Mouse (Mus musculus): ENCODE data around the gene Sag. TPM values are rescaled to one million over a fixed set of nuclear protein-coding genes. Genes with fewer than 3 reads are reported as not detected.

Gene Sag
- polyA plus RNA-seq, 1 experiment from 2014 or later, result 2.3 TPM

- Histone ChIP-seq H3K27ac (replicated peaks; ENCODE audit: low read depth, low read length) (0 out of 2 replicates have a peak overlapping the region, but pooled peaks have one; percentile 1), H3K4me1 (ENCODE audit: control insufficient read depth, insufficient read depth, low read length) (no peaks in the 10 kb centered on the region), H3K36me3 (replicated peaks; ENCODE audit: control insufficient read depth, insufficient read depth, low read depth, low read length) (no peaks in the 10 kb centered on the region), H3K9me3 (replicated peaks; ENCODE audit: control insufficient read depth, low read length) (no peaks in the 10 kb centered on the region), H3K27me3 (ENCODE audit: control insufficient read depth, insufficient read depth, low read length) (no peaks in the 10 kb centered on the region), H3K4me3 (ENCODE audit: low read depth, low read length) (no peak overlapping the region), H3K4me2 (ENCODE audit: low read depth, low read length) (no peak overlapping the region), H3K9ac (replicated peaks; ENCODE audit: low read length) (no peak overlapping the region)
- 23% methylated on average over 5 of the region's 5 CpGs for WGBS
- DNase-seq (ENCODE audit: low spot score), result peak; percentile 37
- no peak for ATAC-seq (replicated peaks; ENCODE audit: insufficient number of reproducible peaks, low FRiP score, low TSS enrichment, low read depth)
These were observed 33.5 kb downstream of the Sag start for GRCm38 (mm10) chr1:87837018-87837417.

GRCm38 (mm10) chr1:87840411-87841208 is 37.1 kb downstream of the Sag start:
- H3K9me3 ChIP-seq (replicated peaks; ENCODE audit: control insufficient read depth, low read length), result no peaks in the 10 kb centered on the region
- 72% methylated on average over 11 of the region's 11 CpGs for WGBS
- ATAC-seq (replicated peaks; ENCODE audit: insufficient number of reproducible peaks, low FRiP score, low TSS enrichment, low read depth) (no peak), DNase-seq (ENCODE audit: low spot score) (no peak)
- no peak overlapping the region for H3K4me3 ChIP-seq (ENCODE audit: low read depth, low read length)
- H3K4me1 ChIP-seq (ENCODE audit: control insufficient read depth, insufficient read depth, low read length), result no peaks in the 10 kb centered on the region
- H3K36me3 ChIP-seq (replicated peaks; ENCODE audit: control insufficient read depth, insufficient read depth, low read depth, low read length), result no peaks in the 10 kb centered on the region
- no peak overlapping the region for H3K27ac ChIP-seq (replicated peaks; ENCODE audit: low read depth, low read length)
- no peak overlapping the region for H3K9ac ChIP-seq (replicated peaks; ENCODE audit: low read length)
- H3K27me3 ChIP-seq (ENCODE audit: control insufficient read depth, insufficient read depth, low read length), result no peaks in the 10 kb centered on the region
- no peak overlapping the region for H3K4me2 ChIP-seq (ENCODE audit: low read depth, low read length)

- Histone ChIP-seq H3K36me3 (replicated peaks; ENCODE audit: control insufficient read depth, insufficient read depth, low read depth, low read length) (no peaks in the 10 kb centered on the region), H3K4me1 (ENCODE audit: control insufficient read depth, insufficient read depth, low read length) (no peaks in the 10 kb centered on the region), H3K4me2 (ENCODE audit: low read depth, low read length) (no peak overlapping the region), H3K27ac (replicated peaks; ENCODE audit: low read depth, low read length) (no peak overlapping the region), H3K9me3 (replicated peaks; ENCODE audit: control insufficient read depth, low read length) (no peaks in the 10 kb centered on the region), H3K4me3 (ENCODE audit: low read depth, low read length) (no peak overlapping the region), H3K9ac (replicated peaks; ENCODE audit: low read length) (no peak overlapping the region), H3K27me3 (ENCODE audit: control insufficient read depth, insufficient read depth, low read length) (no peaks in the 10 kb centered on the region)
- 31% methylated on average over 2 of the region's 2 CpGs for WGBS
- DNase-seq (ENCODE audit: low spot score) (peak; percentile 58), ATAC-seq (replicated peaks; ENCODE audit: insufficient number of reproducible peaks, low FRiP score, low TSS enrichment, low read depth) (0 out of 2 replicates have a peak, but pooled peaks have one; percentile 41)
These were observed 43.5 kb downstream of the Sag start for GRCm38 (mm10) chr1:87846801-87847474.

GRCm38 (mm10) chr1:87847475-87848168 is 44.1 kb downstream of the Sag start:
- ATAC-seq (replicated peaks; ENCODE audit: insufficient number of reproducible peaks, low FRiP score, low TSS enrichment, low read depth) (no peak), DNase-seq (ENCODE audit: low spot score) (no peak)
- no peak overlapping the region for H3K27ac ChIP-seq (replicated peaks; ENCODE audit: low read depth, low read length)
- H3K27me3 ChIP-seq (ENCODE audit: control insufficient read depth, insufficient read depth, low read length), result no peaks in the 10 kb centered on the region
- H3K4me1 ChIP-seq (ENCODE audit: control insufficient read depth, insufficient read depth, low read length), result no peaks in the 10 kb centered on the region
- no peaks in the 10 kb centered on the region for H3K36me3 ChIP-seq (replicated peaks; ENCODE audit: control insufficient read depth, insufficient read depth, low read depth, low read length)
- no peak overlapping the region for H3K9ac ChIP-seq (replicated peaks; ENCODE audit: low read length)
- no peak overlapping the region for H3K4me2 ChIP-seq (ENCODE audit: low read depth, low read length)
- H3K4me3 ChIP-seq (ENCODE audit: low read depth, low read length), result no peak overlapping the region
- H3K9me3 ChIP-seq (replicated peaks; ENCODE audit: control insufficient read depth, low read length), result no peaks in the 10 kb centered on the region
- WGBS, result 38% methylated on average over 4 of the region's 4 CpGs

GRCm38 (mm10) chr1:87848237-87848996 is 44.9 kb downstream of the Sag start:
- no peaks in the 10 kb centered on the region for H3K36me3 ChIP-seq (replicated peaks; ENCODE audit: control insufficient read depth, insufficient read depth, low read depth, low read length)
- H3K4me3 ChIP-seq (ENCODE audit: low read depth, low read length), result no peak overlapping the region
- no peak for DNase-seq (ENCODE audit: low spot score)
- 60% methylated on average over 11 of the region's 11 CpGs for WGBS
- H3K9me3 ChIP-seq (replicated peaks; ENCODE audit: control insufficient read depth, low read length), result no peaks in the 10 kb centered on the region
- H3K9ac ChIP-seq (replicated peaks; ENCODE audit: low read length), result no peak overlapping the region
- no peaks in the 10 kb centered on the region for H3K4me1 ChIP-seq (ENCODE audit: control insufficient read depth, insufficient read depth, low read length)
- no peak overlapping the region for H3K4me2 ChIP-seq (ENCODE audit: low read depth, low read length)
- H3K27ac ChIP-seq (replicated peaks; ENCODE audit: low read depth, low read length), result no peak overlapping the region
- no peak for ATAC-seq (replicated peaks; ENCODE audit: insufficient number of reproducible peaks, low FRiP score, low TSS enrichment, low read depth)
- H3K27me3 ChIP-seq (ENCODE audit: control insufficient read depth, insufficient read depth, low read length), result no peaks in the 10 kb centered on the region

GRCm38 (mm10) chr1:87849278-87849677 is 45.8 kb downstream of the Sag start:
- H3K4me3 ChIP-seq (ENCODE audit: low read depth, low read length), result no peak overlapping the region
- no peaks in the 10 kb centered on the region for H3K27me3 ChIP-seq (ENCODE audit: control insufficient read depth, insufficient read depth, low read length)
- H3K9me3 ChIP-seq (replicated peaks; ENCODE audit: control insufficient read depth, low read length), result no peaks in the 10 kb centered on the region
- no peak overlapping the region for H3K4me2 ChIP-seq (ENCODE audit: low read depth, low read length)
- H3K27ac ChIP-seq (replicated peaks; ENCODE audit: low read depth, low read length), result no peak overlapping the region
- WGBS, result 77% methylated on average over 5 of the region's 5 CpGs
- H3K9ac ChIP-seq (replicated peaks; ENCODE audit: low read length), result no peak overlapping the region
- DNase-seq (ENCODE audit: low spot score) (no peak), ATAC-seq (replicated peaks; ENCODE audit: insufficient number of reproducible peaks, low FRiP score, low TSS enrichment, low read depth) (no peak)
- no peaks in the 10 kb centered on the region for H3K36me3 ChIP-seq (replicated peaks; ENCODE audit: control insufficient read depth, insufficient read depth, low read depth, low read length)
- peaks cover 3% of the 10 kb centered on the region; the same call in 1 of the 2 replicates for H3K4me1 ChIP-seq (ENCODE audit: control insufficient read depth, insufficient read depth, low read length)

GRCm38 (mm10) chr1:87851344-87851743 is 47.9 kb downstream of the Sag start:
- no peak for DNase-seq (ENCODE audit: low spot score)
- no peaks in the 10 kb centered on the region for H3K36me3 ChIP-seq (replicated peaks; ENCODE audit: control insufficient read depth, insufficient read depth, low read depth, low read length)
- no peak overlapping the region for H3K4me3 ChIP-seq (ENCODE audit: low read depth, low read length)
- ATAC-seq (replicated peaks; ENCODE audit: insufficient number of reproducible peaks, low FRiP score, low TSS enrichment, low read depth), result no peak
- no peaks in the 10 kb centered on the region for H3K27me3 ChIP-seq (ENCODE audit: control insufficient read depth, insufficient read depth, low read length)
- H3K4me2 ChIP-seq (ENCODE audit: low read depth, low read length), result no peak overlapping the region
- peaks cover 10% of the 10 kb centered on the region; the same call in 1 of the 2 replicates for H3K4me1 ChIP-seq (ENCODE audit: control insufficient read depth, insufficient read depth, low read length)
- no peak overlapping the region for H3K27ac ChIP-seq (replicated peaks; ENCODE audit: low read depth, low read length)
- H3K9me3 ChIP-seq (replicated peaks; ENCODE audit: control insufficient read depth, low read length), result no peaks in the 10 kb centered on the region
- WGBS, result 78% methylated on average over 3 of the region's 3 CpGs
- no peak overlapping the region for H3K9ac ChIP-seq (replicated peaks; ENCODE audit: low read length)
